Mouse (Mus musculus): ENCODE results near the gene Dnah11. TPM values are rescaled to one million over a fixed set of nuclear protein-coding genes. Genes with fewer than 3 reads are reported as not detected.

Gene Dnah11
- polyA plus RNA-seq, 1 experiment from 2014 or later: 0.17 TPM

DNA sequence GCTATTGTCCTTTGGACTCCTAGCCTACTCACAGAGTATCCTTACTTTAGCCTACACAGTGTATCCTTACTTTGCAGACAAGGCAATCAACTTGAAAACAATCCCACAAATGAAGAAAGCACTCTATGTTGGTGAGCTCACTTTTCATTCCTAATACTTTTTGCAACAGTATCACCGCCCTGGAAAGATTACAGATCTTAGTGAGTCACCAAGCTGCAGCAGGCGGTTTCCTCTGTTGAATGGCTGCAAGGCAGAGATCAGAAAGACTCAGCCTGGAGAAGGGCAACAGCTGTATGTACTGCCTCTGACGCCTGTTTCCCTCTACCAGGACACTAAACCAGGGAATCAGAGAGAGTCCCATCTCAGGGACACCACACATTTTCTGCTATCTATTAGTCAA, 218.5 kb downstream of the Dnah11 start:
- no peaks in the 10 kb centered on the region for H3K9me3 ChIP-seq (replicated peaks; ENCODE audit: control insufficient read depth, low read length)
- WGBS (ENCODE audit: insufficient replicate concordance): 26% methylated on average over 3 of the region's 3 CpGs
- no peaks in the 10 kb centered on the region for H3K27me3 ChIP-seq (ENCODE audit: control insufficient read depth, insufficient read depth, low read depth, low read length)
- H3K4me2 ChIP-seq (ENCODE audit: low read depth, low read length): no peak overlapping the region
- H3K4me3 ChIP-seq (ENCODE audit: low read depth, low read length): no peak overlapping the region
- H3K4me1 ChIP-seq (ENCODE audit: control insufficient read depth, low read depth, low read length): no peaks in the 10 kb centered on the region
- H3K27ac ChIP-seq (ENCODE audit: low read length): no peak overlapping the region
- H3K9ac ChIP-seq (ENCODE audit: low read depth, low read length): no peak overlapping the region
- ATAC-seq (ENCODE audit: low read depth): no peak
- H3K36me3 ChIP-seq (ENCODE audit: control insufficient read depth, insufficient read depth): no peaks in the 10 kb centered on the region

DNA sequence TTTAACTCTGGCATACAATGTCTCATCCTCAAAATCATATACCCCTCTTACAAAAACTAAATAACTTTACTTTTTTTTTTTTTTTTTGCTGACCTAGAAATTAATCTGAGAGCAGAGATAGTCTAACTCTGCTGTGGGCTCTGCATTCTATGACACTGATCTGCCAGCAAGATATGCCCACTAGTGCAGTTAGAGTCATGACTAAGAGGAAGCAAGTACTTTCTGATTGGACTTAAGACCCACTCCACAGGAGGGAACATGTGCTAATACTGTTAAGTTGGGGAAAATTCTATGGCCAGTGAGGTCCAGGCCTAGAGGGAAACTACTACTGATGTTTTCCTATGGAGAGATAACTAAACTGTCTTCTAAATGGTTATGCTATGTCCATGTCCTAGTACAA, 225.1 kb downstream of the Dnah11 start:
- Histone ChIP-seq H3K9ac (ENCODE audit: low read depth, low read length) (no peak overlapping the region), H3K4me1 (ENCODE audit: control insufficient read depth, low read depth, low read length) (no peaks in the 10 kb centered on the region)
- ATAC-seq (ENCODE audit: low read depth): no peak

DNA sequence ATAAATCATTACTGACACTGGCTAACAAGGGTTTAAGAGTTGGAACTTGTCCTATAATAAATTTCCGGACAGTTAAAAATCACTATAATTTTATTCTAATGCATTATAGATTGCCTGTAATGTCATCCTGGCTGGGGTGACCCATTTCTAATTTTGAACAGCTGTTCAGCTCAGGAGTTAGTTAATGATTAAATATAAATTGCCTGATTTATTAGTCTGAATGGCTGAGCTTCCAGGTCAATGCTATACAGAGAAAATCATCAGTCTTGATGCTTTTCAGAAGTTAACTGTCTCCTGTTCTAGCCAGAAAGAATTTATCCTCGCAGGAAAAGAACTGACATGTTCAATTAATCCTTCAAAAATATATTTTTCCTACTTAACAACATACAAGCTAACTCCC, 236.1 kb downstream of the Dnah11 start:
- WGBS (ENCODE audit: insufficient replicate concordance): 46% methylated on average over 2 of the region's 2 CpGs
- H3K36me3 ChIP-seq (ENCODE audit: control insufficient read depth, insufficient read depth): no peaks in the 10 kb centered on the region
- H3K27ac ChIP-seq (ENCODE audit: low read length): no peak overlapping the region
- no peaks in the 10 kb centered on the region for H3K27me3 ChIP-seq (ENCODE audit: control insufficient read depth, insufficient read depth, low read depth, low read length)
- H3K9me3 ChIP-seq (replicated peaks; ENCODE audit: control insufficient read depth, low read length): no peaks in the 10 kb centered on the region
- H3K4me2 ChIP-seq (ENCODE audit: low read depth, low read length): no peak overlapping the region
- no peak for ATAC-seq (ENCODE audit: low read depth)
- H3K4me3 ChIP-seq (ENCODE audit: low read depth, low read length): no peak overlapping the region
- H3K9ac ChIP-seq (ENCODE audit: low read depth, low read length): no peak overlapping the region
- H3K4me1 ChIP-seq (ENCODE audit: control insufficient read depth, low read depth, low read length): no peaks in the 10 kb centered on the region

More for the DNA sequence above, 225.1 kb downstream of the Dnah11 start:
- Histone ChIP-seq H3K27me3 (ENCODE audit: control insufficient read depth, insufficient read depth, low read depth, low read length) (no peaks in the 10 kb centered on the region), H3K36me3 (ENCODE audit: control insufficient read depth, insufficient read depth) (no peaks in the 10 kb centered on the region), H3K4me2 (ENCODE audit: low read depth, low read length) (no peak overlapping the region), H3K27ac (ENCODE audit: low read length) (no peak overlapping the region), H3K4me3 (ENCODE audit: low read depth, low read length) (no peak overlapping the region), H3K9me3 (replicated peaks; ENCODE audit: control insufficient read depth, low read length) (no peaks in the 10 kb centered on the region)

DNA sequence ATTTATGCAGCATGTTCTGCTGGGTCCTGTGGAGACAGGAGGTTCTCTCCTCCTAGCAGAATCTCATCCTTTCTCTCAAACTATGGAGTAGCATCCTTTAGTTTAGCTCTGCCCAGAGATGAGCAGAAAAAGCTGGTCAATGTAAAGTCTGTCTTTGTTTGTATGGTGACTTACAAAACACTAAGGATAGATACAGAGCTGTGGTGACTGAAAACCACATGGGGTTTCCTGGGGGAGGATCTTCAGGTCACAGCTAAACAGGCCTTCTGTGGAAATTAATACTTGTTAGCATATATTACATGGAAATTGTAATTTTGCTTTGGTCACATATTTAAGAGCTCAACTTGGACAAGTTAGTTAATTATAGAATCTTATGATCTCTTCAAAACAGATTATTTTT, 239.6 kb downstream of the Dnah11 start:
- Histone ChIP-seq H3K4me3 (ENCODE audit: low read depth, low read length) (no peak overlapping the region), H3K9me3 (replicated peaks; ENCODE audit: control insufficient read depth, low read length) (no peaks in the 10 kb centered on the region), H3K27ac (ENCODE audit: low read length) (no peak overlapping the region), H3K36me3 (ENCODE audit: control insufficient read depth, insufficient read depth) (no peaks in the 10 kb centered on the region), H3K27me3 (ENCODE audit: control insufficient read depth, insufficient read depth, low read depth, low read length) (no peaks in the 10 kb centered on the region), H3K4me1 (ENCODE audit: control insufficient read depth, low read depth, low read length) (no peaks in the 10 kb centered on the region), H3K9ac (ENCODE audit: low read depth, low read length) (no peak overlapping the region), H3K4me2 (ENCODE audit: low read depth, low read length) (no peak overlapping the region)
- no peak for ATAC-seq (ENCODE audit: low read depth)

DNA sequence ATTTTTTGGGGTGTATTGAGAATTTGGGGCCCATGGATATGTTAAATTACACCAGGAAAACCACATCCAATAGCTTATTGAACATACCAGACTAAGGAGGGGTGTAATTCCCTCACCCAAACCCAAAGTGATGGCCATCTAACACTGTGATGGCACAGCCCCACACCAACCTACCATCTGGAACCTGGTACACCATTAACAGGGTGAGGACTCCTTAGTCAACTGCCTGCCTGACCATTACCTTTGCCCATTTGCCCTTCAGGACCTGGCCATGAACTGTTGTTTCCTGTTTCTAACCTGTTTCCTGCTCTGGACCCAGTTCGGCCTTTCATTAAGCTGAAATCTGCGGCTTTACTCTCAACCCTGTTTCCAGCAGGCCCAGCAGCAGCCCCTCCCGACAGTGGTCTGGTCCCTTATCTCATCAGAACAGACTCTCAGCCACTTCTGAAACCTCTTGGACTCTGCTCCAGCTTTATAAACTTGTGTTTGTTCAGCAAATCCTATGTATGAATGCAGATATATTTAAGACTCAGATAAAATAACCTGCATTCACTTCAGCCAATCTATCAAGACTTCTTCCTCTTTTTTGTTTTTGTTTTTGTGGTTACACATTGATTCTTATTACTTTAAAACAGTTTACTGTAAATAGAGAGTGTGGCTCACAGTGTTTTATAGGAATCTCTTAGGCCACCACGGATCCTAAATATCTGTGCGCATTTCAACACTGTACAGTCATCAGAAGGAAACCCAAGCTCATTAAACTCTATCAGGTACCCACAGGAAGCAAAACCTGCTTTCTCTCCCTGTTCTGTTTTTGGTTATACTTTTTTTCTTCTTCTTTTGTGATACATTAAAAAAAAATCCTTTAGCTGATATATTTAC, 251.8 kb downstream of the Dnah11 start:
- ATAC-seq (ENCODE audit: low read depth): peak; percentile 66
- no peak overlapping the region for H3K27ac ChIP-seq (ENCODE audit: low read length)
- H3K9me3 ChIP-seq (replicated peaks; ENCODE audit: control insufficient read depth, low read length): no peaks in the 10 kb centered on the region
- no peak overlapping the region for H3K4me3 ChIP-seq (ENCODE audit: low read depth, low read length)
- no peaks in the 10 kb centered on the region for H3K4me1 ChIP-seq (ENCODE audit: control insufficient read depth, low read depth, low read length)
- H3K9ac ChIP-seq (ENCODE audit: low read depth, low read length): no peak overlapping the region
- H3K27me3 ChIP-seq (ENCODE audit: control insufficient read depth, insufficient read depth, low read depth, low read length): no peaks in the 10 kb centered on the region
- H3K4me2 ChIP-seq (ENCODE audit: low read depth, low read length): no peak overlapping the region
- 12% methylated on average over 5 of the region's 5 CpGs for WGBS (ENCODE audit: insufficient replicate concordance)
- no peaks in the 10 kb centered on the region for H3K36me3 ChIP-seq (ENCODE audit: control insufficient read depth, insufficient read depth)

DNA sequence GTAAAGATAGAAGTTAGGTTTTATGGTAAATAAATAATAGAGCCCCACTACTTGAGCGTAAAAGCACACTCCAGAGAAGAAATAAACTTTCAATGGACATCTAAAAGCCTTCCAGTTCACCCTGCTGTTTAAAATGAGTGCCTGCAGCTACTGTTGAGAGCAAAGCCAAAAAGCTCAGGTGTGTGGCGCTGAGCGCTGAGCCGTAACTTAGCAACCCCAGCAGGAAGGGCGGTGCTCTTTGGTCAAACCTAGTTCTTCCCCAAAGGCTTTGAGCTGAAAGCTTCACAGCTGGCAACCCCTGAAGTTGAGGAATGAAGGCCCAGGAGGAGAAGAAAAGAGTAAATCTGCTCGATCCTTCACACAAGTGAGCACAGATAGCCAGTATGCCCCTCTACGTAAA, 256.9 kb downstream of the Dnah11 start:
- no peaks in the 10 kb centered on the region for H3K4me1 ChIP-seq (ENCODE audit: control insufficient read depth, low read depth, low read length)
- no peaks in the 10 kb centered on the region for H3K9me3 ChIP-seq (replicated peaks; ENCODE audit: control insufficient read depth, low read length)
- H3K4me3 ChIP-seq (ENCODE audit: low read depth, low read length): no peak overlapping the region
- H3K4me2 ChIP-seq (ENCODE audit: low read depth, low read length): no peak overlapping the region
- H3K27ac ChIP-seq (ENCODE audit: low read length): no peak overlapping the region
- H3K36me3 ChIP-seq (ENCODE audit: control insufficient read depth, insufficient read depth): no peaks in the 10 kb centered on the region
- no peaks in the 10 kb centered on the region for H3K27me3 ChIP-seq (ENCODE audit: control insufficient read depth, insufficient read depth, low read depth, low read length)
- no peak for ATAC-seq (ENCODE audit: low read depth)
- 67% methylated on average over 7 of the region's 7 CpGs for WGBS (ENCODE audit: insufficient replicate concordance)
- H3K9ac ChIP-seq (ENCODE audit: low read depth, low read length): no peak overlapping the region

DNA sequence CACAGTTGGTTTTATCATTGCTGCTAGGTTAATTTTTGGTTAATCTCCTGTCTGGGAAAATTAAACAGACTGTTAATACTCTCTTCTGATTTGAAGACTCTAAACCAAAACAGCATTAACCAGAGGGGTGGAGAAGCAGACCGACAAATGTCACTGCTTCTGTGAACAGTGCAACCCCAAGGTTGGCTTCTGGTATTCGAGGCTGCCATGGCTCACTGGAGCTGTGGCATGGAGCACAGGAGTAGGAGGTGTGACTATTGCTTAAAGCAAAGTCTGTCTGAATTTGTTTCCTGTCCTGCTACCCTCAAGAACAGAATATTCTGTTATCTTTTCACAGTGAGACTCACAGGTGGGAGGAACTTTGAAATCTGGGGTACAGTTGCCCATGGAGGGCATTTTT, 260.6 kb downstream of the Dnah11 start:
- no peaks in the 10 kb centered on the region for H3K27me3 ChIP-seq (ENCODE audit: control insufficient read depth, insufficient read depth, low read depth, low read length)
- H3K4me3 ChIP-seq (ENCODE audit: low read depth, low read length): no peak overlapping the region
- H3K9me3 ChIP-seq (replicated peaks; ENCODE audit: control insufficient read depth, low read length): no peaks in the 10 kb centered on the region
- no peak overlapping the region for H3K4me2 ChIP-seq (ENCODE audit: low read depth, low read length)
- no peak overlapping the region for H3K27ac ChIP-seq (ENCODE audit: low read length)
- no peaks in the 10 kb centered on the region for H3K4me1 ChIP-seq (ENCODE audit: control insufficient read depth, low read depth, low read length)
- no peak for ATAC-seq (ENCODE audit: low read depth)
- no peaks in the 10 kb centered on the region for H3K36me3 ChIP-seq (ENCODE audit: control insufficient read depth, insufficient read depth)
- WGBS (ENCODE audit: insufficient replicate concordance): 46% methylated on average over 2 of the region's 2 CpGs
- no peak overlapping the region for H3K9ac ChIP-seq (ENCODE audit: low read depth, low read length)

DNA sequence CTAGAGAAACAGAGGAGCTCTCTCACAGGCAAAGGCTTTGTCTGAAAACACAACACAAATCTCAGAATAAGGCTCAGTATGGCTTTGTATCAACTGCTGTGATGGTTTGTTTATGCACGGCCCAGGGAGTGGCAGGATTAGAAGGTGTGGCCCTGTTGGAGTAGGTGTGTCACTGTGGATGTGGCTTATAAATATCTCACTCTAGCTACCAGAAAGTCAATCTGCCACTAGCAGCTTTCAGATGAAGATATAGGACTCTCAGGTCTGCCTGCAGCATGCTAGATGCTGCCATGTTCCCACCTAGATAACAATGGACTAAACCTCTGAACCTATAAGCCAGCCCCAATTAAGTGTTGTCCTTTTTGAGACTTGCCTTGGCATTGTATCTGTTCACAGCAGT, 266.8 kb downstream of the Dnah11 start:
- no peak overlapping the region for H3K4me2 ChIP-seq (ENCODE audit: low read depth, low read length)
- H3K9me3 ChIP-seq (replicated peaks; ENCODE audit: control insufficient read depth, low read length): no peaks in the 10 kb centered on the region
- H3K9ac ChIP-seq (ENCODE audit: low read depth, low read length): no peak overlapping the region
- H3K4me3 ChIP-seq (ENCODE audit: low read depth, low read length): no peak overlapping the region
- ATAC-seq (ENCODE audit: low read depth): peak; percentile 53
- no peaks in the 10 kb centered on the region for H3K36me3 ChIP-seq (ENCODE audit: control insufficient read depth, insufficient read depth)
- WGBS (ENCODE audit: insufficient replicate concordance): 29% methylated on average over 1 of the region's 1 CpGs
- H3K27ac ChIP-seq (ENCODE audit: low read length): no peak overlapping the region
- H3K4me1 ChIP-seq (ENCODE audit: control insufficient read depth, low read depth, low read length): no peaks in the 10 kb centered on the region
- H3K27me3 ChIP-seq (ENCODE audit: control insufficient read depth, insufficient read depth, low read depth, low read length): no peaks in the 10 kb centered on the region

DNA sequence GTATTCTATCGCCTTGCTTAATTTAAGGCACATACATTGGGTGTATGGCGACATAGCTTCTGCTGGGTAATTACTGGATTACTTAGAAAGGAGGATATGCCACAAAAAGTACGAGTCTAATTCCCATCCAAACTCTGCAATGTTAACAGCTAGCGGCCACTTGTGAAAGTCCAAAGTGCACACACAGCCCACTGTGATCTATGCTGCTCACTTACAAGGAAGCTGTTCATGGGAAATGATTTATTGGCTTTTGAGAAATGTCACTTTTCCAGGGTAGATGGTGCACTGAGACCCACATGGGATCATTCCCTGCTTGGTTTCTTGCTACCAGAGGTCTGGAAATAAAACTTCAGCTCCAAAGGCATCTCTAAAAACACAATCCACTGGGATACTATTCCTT, 269.1 kb downstream of the Dnah11 start:
- 62% methylated on average over 4 of the region's 4 CpGs for WGBS (ENCODE audit: insufficient replicate concordance)
- Histone ChIP-seq H3K36me3 (ENCODE audit: control insufficient read depth, insufficient read depth) (no peaks in the 10 kb centered on the region), H3K4me1 (ENCODE audit: control insufficient read depth, low read depth, low read length) (no peaks in the 10 kb centered on the region), H3K9me3 (replicated peaks; ENCODE audit: control insufficient read depth, low read length) (no peaks in the 10 kb centered on the region), H3K4me3 (ENCODE audit: low read depth, low read length) (no peak overlapping the region), H3K27me3 (ENCODE audit: control insufficient read depth, insufficient read depth, low read depth, low read length) (no peaks in the 10 kb centered on the region), H3K4me2 (ENCODE audit: low read depth, low read length) (no peak overlapping the region), H3K27ac (ENCODE audit: low read length) (no peak overlapping the region), H3K9ac (ENCODE audit: low read depth, low read length) (no peak overlapping the region)
- ATAC-seq (ENCODE audit: low read depth): no peak
